Mouse (Mus musculus) adrenal gland, postnatal 14 days (tissue): ENCODE measurements at regions not wholly inside any gene's neighbourhood (a gene's known extent, or its start where the extent isn't known, plus 50 kb on each side); places are given as distances from the start of the nearest gene placed in this dataset.

Source experiments
- DNase-seq: peaks from one replicate; pipeline ENCODE4 v3.0.0; 2021; ENCODE audit warnings: mixed read lengths

DNA sequence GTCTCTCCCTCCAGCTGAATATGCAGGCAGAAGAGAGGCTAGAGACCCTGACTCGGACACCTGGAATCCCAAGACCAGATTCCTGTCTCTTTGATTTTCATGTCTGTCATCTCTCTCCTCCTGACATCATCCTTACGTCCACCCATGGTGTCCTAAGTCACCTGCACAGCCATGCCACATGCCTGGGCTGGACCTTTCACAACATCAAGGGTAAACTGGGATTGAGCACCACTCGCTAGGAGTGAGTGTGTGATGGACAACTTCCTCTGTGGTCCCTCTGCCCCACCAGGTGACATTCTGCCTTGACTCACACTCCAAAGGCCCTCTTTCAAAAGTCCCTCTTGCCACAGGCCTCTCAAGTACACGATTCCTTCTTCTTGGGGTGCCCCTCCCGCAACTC, 244.1 kb downstream of the Bcl11b start:
- no peak for DNase-seq

DNA sequence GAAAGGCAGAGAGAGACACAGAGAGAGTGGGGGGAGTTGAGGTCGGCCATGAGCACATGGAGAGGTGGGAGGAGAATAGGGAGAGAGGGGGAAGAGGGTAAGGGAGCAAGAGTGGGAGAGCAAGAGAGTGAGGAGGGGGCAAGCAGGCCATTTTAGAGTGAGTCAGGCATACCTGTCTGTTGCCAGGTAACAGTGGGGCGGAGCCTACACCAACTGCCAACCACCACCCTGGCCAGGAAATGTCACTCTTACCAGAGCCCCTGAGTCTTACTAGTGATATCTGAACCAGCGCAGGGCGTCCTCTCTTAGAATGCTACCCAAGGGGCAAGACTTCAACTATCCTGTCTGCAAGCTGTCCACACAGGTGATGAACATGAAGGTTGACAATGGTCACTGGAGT, 243.5 kb downstream of the Bcl11b start:
- no peak for DNase-seq

DNA sequence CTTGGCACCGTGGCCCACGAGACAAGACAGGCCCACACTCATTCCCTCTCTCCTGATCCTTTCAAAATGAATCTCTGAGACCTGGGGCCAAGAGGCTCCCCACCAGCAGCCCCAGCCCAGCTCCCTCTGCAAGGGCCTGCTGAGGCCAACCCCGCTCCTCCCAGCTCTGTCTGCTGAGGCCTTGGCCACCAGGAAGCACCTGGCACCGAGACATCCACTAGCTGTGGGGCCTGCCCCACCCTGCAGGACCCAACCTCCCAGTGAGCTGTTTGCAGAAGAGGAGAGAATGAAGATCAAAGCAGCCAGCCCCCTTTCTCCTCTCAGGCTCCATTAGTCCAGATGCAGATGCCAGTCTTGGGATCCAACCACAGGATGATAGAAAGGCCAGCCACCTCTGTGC, 241.3 kb downstream of the Bcl11b start:
- no peak for DNase-seq

DNA sequence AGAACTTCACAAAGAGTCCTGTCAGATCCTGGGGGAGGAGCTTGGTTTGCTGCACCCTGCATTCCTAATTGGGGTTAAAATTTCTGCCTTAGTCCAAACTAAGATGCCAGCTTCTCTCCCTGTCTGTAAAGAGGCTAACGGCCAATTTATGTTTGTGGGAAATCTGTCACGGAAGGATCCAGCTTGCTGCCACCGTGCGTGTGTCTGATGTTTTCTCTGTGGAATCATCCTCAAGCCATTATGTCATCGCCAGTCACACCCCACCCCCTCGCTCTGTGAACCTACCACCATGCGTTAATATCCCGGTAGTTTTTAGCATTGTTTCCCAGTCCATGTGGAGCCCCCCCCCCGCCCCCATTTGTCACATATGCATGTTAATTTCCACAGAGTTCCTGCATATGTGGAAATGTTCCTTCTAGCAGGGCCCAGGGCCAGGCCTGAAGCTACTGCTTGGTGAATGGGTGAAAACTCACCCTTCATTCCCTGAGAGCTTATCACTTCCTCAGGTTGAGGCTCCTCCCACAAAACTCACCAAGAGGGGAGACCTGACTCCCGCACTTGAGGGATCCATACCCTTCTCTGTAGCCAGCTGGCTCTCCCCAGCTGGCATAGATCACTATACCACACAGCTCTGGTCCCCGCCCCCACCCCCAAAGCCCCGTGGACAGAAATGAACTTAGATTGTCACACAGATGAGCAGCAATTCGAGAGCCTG, 233.4 kb downstream of the Bcl11b start:
- no peak for DNase-seq

DNA sequence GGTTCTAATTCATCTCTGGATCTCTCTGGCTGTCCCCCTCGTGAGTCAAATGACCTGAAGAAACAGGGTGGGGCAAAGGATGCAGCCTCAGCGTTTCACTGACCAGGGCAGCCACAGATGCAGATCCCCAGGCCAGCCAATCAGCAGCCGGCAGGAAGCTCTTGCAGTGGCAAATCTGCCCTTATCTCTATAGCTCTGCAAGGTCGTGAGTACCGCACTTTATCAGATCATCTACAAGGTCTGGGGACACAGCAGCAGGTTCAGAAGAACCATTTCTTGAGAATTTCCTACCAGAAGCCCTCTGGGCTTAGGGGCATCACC, 232.9 kb downstream of the Bcl11b start:
- DNase-seq = no peak

DNA sequence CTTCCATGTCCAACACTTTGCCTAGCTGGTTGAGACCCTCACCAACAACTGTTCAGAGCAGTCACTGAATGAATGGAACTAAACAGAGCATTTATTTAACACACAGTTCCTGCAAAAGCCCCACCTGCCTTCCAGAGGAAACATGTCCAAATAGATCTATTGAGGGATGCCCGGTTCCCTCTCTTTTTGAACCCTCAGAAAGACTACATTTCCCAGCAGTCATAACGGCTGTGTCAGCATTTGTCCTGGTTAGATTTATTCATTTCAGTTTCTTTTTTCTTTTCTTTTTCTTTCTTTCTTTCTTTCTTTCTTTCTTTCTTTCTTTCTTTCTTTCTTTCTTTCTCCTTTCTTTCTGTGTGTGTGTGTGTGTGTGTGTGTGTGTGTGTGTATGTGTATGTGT, 232.1 kb downstream of the Bcl11b start:
- DNase-seq = no peak

DNA sequence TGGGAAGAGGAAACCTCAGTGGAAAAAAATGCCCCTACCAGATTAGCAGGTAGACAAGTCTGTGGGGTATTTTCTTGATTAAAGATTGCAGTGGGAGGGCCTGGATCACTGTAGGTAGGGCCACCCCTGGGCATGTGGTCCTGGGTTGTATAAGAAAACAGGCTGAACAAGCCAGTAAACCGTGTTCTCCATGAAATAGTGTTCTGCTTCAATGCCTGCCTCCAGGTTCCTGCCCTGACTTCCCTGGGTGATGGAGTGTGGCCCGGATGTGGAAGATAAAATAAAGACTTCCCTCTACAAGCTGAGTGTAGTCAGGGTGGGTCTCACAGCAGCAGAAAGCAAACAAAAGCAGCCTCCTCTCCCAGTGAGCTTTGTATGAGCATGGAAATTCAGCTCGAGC, 231.6 kb downstream of the Bcl11b start:
- DNase-seq = no peak

DNA sequence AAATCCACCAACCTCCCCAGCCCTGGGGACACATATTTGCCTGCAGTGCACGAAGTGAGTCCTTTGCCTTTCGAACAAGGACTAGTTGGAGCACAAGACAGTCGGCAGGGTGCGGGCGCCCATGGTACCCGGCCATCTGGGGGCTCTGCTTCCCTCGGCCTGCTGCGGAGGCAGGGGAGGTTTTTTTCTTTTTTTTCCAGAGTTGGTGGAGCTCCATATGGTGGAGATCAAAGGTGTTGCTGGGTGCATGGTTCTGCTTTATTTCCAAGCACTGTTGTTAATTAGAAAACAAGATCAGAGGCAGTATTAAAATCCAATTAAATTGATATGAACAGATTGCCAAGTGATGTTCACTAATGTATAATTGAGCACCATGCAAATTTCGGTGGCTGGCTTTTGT, 225.4 kb downstream of the Bcl11b start:
- DNase-seq = no peak

DNA sequence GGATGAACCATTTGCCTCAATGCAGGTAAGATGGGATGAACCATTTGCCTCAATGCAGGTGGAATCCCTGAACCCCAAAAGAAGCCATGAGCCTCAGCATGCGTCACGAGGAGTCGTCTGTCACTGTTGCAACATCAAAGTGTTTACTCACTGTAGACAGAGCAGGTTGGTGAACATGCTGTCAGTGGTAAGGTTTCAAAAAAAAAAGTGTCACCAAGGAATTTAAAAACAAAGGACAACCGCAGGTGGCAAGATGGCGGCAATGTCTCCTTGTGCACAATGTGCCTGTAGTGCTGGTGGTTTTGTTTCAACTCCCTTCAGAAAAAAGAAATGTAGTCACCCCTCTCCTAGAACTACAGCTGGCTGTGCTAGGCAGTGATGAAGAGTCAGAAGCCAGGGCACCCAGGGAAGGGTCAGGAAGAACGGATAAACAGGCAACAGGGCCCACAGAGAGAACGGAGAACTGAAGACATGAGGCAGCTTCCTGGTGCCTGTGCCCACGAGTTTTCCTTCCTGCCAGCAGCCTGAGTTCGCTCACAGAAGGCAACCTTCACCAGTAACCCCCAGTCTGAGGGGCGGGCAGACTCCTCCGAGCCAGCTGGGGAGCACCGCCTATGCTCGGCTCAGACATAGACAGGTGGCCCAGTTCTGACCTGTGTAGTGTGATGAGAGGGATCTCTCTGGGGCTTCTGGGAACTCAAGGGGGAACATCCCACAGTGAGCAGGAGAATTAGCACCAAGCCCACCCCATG, 223.9 kb downstream of the Bcl11b start:
- no peak for DNase-seq

DNA sequence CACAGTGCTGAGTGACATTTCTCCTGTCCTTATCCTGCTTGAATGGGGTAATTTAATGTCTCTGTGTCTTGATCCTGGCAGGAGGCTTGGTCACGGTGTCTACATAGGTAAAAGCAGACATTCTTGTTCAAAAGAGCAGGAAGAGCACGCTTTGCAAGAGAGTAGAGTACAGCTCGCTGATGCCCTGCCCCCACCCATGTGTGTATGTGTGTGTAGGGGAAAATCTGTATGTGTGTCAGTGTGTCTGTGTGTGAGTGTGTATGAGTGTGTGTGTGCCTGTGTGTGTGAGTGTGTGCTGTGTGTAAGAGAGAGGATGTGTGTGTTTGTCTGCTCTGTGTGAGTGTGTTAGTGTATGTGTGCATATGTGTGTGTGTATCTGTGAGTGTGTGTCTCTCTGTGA, 221.3 kb downstream of the Bcl11b start:
- no peak for DNase-seq

DNA sequence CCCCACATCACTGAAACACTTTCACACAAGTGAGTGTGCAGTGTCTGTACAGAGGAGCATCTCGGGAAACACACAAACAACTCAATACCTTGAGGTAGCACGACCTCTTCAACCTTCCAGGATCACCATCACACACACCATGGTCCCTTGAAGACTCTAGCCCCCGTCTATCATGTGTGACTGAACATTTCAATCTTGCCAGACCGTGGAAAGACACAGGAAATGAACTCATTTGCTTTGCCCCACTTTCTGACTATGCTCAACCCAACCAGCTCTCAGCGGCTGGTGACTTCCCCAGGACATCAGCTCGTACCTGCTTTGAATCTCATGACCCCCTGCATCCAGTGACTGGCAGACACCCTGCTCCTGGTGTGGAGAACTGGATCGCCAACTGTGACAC, 219.6 kb downstream of the Bcl11b start:
- no peak for DNase-seq

DNA sequence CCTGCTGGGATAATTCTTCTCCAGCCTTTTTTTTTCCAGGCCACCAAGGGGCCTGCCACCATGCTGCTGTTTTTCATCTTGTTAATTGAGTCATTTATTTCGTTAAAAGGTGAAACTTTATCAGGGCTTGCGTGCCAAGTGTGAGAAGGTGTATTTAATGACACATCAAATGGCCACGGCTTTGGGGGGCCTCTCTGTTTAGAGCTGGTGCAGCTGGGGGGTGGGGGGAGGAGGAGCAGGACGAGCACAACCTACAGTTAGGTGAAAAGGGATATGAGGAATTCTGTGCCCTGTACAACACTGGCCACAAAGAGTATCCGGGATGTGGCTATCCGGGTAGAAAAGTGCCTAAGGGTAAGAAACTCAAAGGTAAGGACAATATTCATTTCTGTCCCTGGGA, 213.6 kb downstream of the Bcl11b start:
- no peak for DNase-seq

DNA sequence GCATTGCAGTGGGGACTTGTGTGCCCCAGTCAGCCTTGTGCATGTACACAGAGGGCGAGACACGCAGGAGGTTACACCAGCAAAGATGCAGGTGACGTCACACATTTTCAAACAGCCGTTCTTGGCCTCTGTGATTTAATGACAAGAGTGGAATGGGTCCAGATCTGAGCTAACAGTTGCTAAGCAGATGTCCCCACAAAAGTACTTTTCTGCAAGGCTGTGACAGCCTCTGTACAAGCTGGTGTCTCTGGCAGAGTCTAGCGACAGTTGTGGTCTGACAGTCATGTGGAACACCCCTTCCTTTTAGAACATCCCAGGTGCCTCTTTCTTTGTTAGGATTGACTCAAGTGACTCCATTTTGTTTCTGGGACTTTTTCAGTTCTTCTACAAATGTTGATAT, 203.1 kb downstream of the Bcl11b start:
- DNase-seq = no peak

DNA sequence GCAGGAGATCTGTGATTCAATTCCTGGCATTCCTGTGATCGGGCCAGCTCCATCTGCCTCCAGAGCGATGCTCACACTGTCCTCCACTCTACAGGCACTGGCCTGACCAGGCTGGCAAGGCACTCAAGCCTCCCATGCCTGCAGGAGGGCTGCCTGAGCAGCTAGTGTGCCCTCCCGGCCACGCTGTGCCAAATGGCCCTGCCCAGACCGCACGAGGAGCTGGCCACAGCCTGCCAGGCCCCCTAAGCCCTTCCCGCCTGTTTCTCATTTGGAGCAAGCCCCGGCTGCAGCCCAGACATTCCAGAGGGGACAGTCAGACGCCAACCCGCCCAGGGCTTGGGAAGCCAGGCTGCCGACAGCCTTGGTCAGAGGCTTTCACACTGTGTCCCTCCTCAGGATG, 195.8 kb downstream of the Bcl11b start:
- peak; percentile 22 for DNase-seq

DNA sequence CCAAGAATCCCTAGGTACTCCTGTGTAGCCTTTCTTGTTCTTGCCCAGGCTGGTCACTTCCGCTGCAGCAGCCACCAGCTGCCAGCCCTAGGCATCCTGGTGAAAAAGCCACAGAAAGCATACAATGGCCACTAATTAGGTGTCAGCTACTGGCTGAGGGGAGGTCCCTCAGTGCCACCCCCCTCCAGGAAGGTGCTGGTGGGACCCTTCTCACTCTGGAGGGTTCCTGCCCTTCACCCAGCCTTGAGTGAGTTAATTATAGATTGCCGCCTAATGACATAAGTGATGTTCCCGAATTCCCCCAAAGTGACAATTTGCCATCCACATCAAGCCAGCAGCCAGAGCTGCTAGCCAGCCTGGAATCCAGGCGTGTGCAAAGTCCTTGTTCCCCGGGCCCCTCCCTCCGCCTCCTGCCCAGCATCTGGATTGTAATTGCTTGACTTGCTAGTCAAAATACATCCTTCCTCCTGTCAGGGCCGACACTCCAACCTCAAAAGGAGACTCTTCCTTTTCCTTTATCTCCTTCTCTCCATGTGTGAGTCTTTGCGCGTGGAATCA, 195.2 kb downstream of the Bcl11b start:
- DNase-seq = no peak

DNA sequence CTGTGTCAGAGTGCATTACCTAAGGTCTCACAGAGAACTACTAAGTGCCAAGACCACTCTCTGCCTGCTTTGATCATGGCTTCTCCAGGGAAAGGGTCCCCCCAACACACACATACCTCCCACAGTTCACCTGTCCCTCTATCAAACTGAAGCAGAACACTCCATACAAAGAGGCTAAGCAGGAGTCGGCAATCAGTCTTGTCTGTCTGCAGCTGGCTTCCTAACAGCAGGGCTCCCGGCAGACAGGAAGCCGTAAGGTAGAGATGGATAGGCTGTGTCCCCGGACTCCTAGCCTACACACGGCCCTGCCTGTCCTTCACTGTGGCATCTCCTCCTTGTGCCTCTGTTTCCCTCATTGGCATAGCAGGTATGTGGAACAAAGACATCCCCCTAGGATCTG, 192.2 kb downstream of the Bcl11b start:
- DNase-seq = no peak

DNA sequence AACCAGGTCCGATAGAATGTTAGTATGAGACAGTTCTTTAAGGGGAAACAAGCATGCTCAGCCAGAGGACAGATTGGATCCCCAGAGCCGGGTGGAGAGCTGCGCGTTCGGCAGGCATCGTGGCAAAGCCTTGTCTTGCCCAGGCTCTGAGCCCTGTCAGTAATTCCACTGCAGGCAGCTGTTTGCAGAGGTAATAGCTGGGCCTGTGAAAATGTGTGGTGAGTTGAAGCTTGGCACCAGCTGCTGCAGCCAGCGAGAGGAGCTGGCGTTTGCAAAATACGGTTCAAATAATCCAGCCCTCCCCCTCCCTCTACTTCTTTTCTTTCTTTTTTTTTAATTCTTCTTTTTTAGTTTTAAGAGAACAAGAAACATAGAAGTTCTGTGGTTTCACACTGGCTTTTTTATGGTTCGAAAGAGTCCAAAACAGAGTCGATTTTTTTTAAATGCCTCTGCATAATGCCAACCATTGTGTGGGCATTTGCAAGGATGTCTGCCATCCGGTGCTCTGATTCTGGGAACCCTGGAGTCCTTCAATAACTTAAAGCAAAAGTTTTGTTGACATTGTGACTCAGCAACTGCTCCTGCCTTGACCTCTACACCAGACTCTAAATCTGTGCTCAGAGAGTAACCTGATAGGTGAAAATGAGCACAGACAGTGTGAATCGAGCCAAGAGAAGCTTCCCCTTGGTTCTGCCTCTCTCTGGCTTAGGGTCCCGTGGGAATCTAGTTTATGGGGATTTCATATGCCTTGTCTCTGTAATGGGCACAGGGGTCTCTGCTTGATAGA, 190.7 kb downstream of the Bcl11b start:
- no peak for DNase-seq

DNA sequence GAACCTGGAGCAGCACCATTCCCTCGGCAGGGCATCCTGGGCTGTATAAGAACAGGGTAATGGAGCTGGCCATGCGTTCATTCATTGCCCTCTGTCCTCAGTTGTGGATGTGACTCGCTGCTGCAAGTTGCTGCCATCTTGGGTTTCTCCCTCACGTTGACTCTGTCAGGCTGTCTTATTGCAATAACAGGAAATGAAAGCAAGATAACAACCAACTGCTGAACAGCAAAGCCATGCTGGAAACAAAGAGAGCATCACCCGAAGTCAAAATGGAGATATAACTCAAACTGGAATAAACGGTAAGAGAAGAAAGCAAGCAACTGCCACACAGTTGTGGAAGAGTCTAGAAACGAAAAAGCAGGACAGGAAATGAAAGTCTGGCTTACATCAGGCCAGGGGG, 188.5 kb downstream of the Bcl11b start:
- DNase-seq = no peak

DNA sequence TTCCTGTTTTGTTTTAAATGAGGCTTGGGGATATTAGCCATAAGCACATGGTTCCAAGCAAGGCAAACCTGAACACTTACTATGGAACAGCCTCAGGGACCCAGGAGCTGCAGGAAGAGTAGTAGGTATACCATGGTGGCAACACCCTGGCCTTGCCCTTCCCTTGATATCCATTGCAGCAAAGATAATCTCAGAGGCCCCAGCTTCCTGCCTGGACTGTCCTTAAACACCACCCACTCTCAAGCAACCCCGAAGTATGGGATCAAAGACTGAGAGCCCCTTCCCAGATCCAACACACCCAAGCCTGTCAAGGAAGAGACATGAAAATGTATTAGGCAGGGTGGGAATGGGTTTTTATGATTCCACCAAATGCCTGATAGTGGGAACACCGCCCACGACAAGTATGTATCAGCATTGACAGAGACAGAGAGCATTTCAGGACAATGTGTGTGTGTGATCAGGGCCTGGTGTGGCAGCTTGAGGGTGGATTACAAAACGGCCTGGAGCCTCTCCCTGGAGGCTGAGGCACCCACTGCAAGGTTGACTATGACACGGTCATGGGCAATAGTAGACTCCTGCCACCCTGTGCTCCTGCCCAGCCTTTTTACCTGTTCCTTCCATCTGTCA, 179.5 kb downstream of the Bcl11b start:
- no peak for DNase-seq

DNA sequence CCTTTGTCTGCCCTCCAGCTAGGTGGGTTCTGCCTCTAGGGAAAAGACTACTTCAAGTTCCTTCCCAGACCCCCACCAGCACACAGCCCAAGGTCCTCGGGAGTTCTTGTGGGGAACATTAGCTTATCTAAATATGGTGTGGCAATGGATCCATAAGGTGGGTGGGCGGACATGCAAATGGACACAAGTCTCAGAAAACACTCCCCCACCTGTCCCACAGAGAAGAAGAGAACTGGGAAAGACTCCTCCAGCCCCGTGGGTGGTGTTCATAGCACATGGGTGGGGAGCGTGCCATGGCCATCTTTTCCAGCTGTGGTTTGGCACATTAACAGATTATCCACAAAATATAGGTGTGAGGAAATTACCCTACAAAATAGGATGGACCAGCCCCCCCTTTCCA, 177.5 kb downstream of the Bcl11b start:
- DNase-seq = no peak

DNA sequence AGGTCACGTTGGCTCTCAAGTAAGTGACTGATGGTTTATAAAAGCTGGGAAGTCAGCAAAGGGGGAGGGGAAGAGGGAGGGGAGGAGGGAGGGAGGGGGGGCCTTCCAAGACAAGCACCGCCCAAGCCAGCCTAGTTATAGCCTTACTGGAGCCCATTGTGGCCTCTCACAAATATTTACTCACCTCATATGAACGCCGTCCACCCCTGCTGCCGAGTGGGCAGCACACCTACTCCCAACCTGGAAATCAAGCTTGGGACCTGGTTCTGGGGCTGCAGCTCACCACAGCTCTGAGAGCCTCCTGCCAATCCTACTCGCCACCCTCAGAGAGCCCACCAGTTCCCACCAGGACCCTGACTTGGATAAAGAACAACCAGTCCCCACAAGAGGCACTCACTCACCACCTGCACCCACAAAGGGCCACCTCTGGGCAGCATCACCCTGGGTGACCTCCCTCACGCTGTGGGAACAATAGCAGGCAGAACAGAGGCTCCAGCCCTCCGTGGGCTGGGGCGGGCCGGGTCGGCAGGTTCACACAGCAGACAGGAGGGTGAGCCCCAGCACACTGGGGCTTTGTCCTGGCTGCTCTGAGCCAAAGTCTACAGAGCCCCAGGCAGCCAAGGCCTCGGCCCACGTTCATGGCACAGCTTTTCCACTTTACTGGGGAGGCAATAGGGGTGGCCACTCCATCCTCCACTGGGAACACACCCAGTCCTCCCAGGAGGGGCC, 171.8 kb downstream of the Bcl11b start:
- DNase-seq = no peak

DNA sequence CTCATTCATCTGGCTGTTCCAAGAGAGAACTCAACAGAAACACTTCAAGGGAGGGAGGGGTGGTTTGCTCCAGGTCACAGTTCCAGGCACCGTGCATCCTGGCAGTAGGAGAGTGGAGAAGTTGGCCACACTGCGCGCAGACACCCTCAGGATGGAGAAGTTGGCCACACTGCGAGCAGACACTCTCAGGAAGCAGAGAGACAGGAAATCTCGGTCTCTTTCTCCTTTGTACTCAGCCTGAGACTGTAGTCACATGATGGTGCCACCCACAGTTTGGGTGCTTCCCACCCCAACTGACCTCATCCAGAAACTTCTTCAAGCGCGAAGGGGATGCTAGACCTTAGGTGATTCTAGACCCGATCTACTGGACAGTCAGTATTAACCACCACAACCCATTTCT, 170.4 kb downstream of the Bcl11b start:
- DNase-seq = no peak
